Mouse (Mus musculus) heart, adult 2 months (tissue): ENCODE measurements around the gene Ndufa3. TPM values are rescaled to one million over a fixed set of nuclear protein-coding genes. Genes with fewer than 3 reads are reported as not detected.
A peak's percentile ranks its signal among the peaks of the same experiment; 100 is the strongest.
"Not testable (repeated sequence)": the region's sequence is repeated elsewhere in the genome, so short reads cannot be mapped to it uniquely, and the experiment has no call there.

Source experiments
- DNase-seq, 2 experiments: peaks; one replicate each; pipeline ENCODE4 v3.0.0; 2021
- H3K27ac ChIP-seq: fragments of 200-600 bp; 2 replicates; pipeline ENCODE4 v1.8.1; 2022
- H3K27me3 ChIP-seq: fragments of 200-500 bp; 2 replicates; pipeline ENCODE4 v1.6.1; 2012; ENCODE audit warnings: mild to moderate bottlenecking, low read length, inconsistent platforms, mixed read lengths; ENCODE audit not compliant: control insufficient read depth, insufficient read depth
- H3K36me3 ChIP-seq: fragments of 200-500 bp; 2 replicates; pipeline ENCODE4 v1.6.1; 2012; ENCODE audit warnings: low read length, inconsistent platforms; ENCODE audit not compliant: control insufficient read depth, insufficient read depth
- H3K4me1 ChIP-seq: fragments of 200-500 bp; 2 replicates; pipeline ENCODE4 v1.6.1; 2011; ENCODE audit warnings: low read length; ENCODE audit not compliant: control insufficient read depth, insufficient read depth
- H3K4me3 ChIP-seq: fragments of 200-600 bp; 2 replicates; pipeline ENCODE4 v1.8.1; 2022
- H3K79me2 ChIP-seq: fragments of 200-500 bp; replicated peaks from 2 replicates; pipeline ENCODE4 v1.6.1; 2012; ENCODE audit warnings: mild to moderate bottlenecking, inconsistent platforms, low read length, moderate library complexity, mixed read lengths; ENCODE audit not compliant: control insufficient read depth, insufficient read depth
- H3K9ac ChIP-seq: fragments of 200-500 bp; 2 replicates; pipeline ENCODE4 v1.6.1; 2012; ENCODE audit warnings: low read depth, mild to moderate bottlenecking, control low read depth, inconsistent platforms, low read length, mixed read lengths
- CTCF ChIP-seq: fragments of 200-600 bp; IDR thresholded peaks from 2 replicates; pipeline ENCODE4 v1.8.1; 2022; ENCODE audit warnings: antibody characterized with exemption, mild to moderate bottlenecking, moderate library complexity
- EP300 ChIP-seq: fragments of 200-500 bp; IDR thresholded peaks from 2 replicates; pipeline ENCODE4 v1.6.1; 2011; ENCODE audit warnings: low read depth, low read length, control low read depth; ENCODE audit not compliant: insufficient read depth
- POLR2A ChIP-seq: fragments of 200-500 bp; IDR thresholded peaks from 2 replicates; pipeline ENCODE4 v1.6.1; 2011; ENCODE audit warnings: mild to moderate bottlenecking, low read depth, low read length, control low read depth; ENCODE audit not compliant: insufficient read depth
- WGBS: fragments of 180-500 bp; shearing (Covaris S2); methylation state at CpG from one replicate; pipeline ENCODE4 v1.1.7; 2018; 5-methylcytosine and 5-hydroxymethylcytosine counted together
- intact Hi-C: fragments of 180-260 bp; cut with DNase I; formaldehyde crosslinking; loops from one replicate; pipeline ENCODE4 v1.15.1; 2025
- long read RNA-seq: library from polyadenylated mRNA; stranded (forward); transcript quantifications from one replicate; pipeline ENCODE4 v2.0.0, GENCODE M21; 2021
- polyA plus RNA-seq: library from polyadenylated mRNA; depleted of rRNA; stranded (reverse); fragments of >200 nt; gene quantifications from 2 replicates; pipeline ENCODE4 v1.2.3, GENCODE M21; 2012; rRNA removed
- total RNA-seq, 2 experiments: library from RNA; stranded (reverse); gene quantifications; 2 replicates each; pipeline ENCODE4 v1.2.3; 2021

Gene Ndufa3
- total RNA-seq (1,000 to 10,000 TPM; 1,765 to 2,117 TPM), polyA plus RNA-seq (956 and 1,299 TPM in 2 replicates)
- long read RNA-seq, transcript Ndufa3-201 (4 exons, 515 nt) = major isoform, 715 of 789 reads
- long read RNA-seq, transcript Ndufa3-204 (4 exons, 343 nt) = minor isoform, 6 of 789 reads
- long read RNA-seq, partial matches to known transcripts = 64 of 789 reads
- long read RNA-seq, other reads (novel, unspliced or antisense) = 3 of 789 reads

DNA sequence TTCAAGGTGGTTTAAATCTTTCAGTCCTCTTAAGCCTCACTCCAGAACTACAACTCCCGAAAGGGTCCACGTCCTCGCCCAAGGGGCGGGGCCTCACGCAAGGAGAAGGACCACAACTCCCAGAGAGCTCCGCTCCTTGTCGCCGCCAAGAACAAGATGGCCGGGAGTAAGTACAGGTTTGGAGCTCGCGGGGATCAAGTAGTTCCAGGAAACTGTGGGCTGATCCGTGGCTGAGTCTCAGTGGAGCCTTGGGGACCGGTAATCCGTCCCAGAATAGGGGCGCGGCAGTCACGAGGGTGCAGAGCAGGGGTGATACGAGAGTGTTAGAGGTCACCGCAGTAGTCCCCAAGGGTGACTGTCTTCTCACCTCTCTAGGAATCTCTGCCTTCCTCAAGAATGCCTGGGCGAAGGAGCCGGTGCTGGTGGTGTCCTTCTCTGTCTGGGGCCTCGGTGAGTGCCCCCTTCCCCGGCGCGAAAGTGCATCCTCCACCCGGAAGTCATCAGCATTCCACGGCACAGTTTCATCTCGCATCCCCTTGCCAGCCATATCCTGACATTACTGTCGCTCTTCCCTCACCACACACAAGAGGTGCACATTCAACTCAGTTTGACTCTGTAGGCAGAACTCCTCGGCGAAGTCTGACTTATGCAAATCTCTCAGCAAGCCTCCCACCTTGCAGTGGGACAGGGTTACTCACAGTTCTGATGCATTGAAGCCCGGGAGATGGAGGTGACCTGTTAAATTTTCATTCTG is at the start of gene Ndufa3:
Ndufa3 (plus strand) TSS at position 132 of the 754 bp plus-strand sequence.
- peak within 1 kb of the TSS; percentile 81 for H3K27ac ChIP-seq
- intact Hi-C loops = loop anchor here (1.0 kb wide), 1 partner anchor 12 kb away; the partner anchor contains the start of genes Prpf31 and Tfpt
- no peaks in the 10 kb centered on the region for H3K4me1 ChIP-seq
- H3K79me2 ChIP-seq = no peaks in the 10 kb centered on the region
- TF ChIP-seq CTCF (no peak), POLR2A (peak; percentile 94), EP300 (0 out of 2 replicates have a peak, but pooled peaks have one; percentile 17)
- peak; percentile 86 to 90 for DNase-seq
- peak within 1 kb of the TSS; percentile 92 for H3K4me3 ChIP-seq
- peak within 1 kb of the TSS; percentile 67 for H3K9ac ChIP-seq
- WGBS = 1% methylated on average over 32 of the region's 32 CpGs
- H3K27me3 ChIP-seq = no peaks in the 10 kb centered on the region
- no peaks in the 10 kb centered on the region for H3K36me3 ChIP-seq

DNA sequence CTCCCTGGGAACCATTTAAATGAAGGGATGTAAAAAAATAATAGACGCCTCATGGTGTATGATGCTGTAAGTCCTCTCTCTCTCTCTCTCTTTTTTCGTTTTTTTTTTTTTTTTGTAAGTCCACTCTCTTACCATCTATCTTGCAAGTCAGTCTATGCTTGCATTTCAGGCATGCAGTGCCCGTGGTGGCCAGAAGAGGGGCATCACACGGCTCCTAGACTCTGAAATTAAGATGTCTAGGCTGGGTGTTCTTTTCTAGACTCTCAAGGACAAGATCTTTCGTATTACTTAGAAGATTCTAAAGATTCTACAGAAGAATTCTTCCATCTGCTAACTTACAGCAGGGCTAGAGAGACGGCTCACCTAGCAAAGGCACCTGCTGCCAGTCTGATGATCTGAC is 47.4 kb upstream of the Ndufa3 start:
- no peaks in the 10 kb centered on the region; the same call in 1 of the 2 replicates for H3K27me3 ChIP-seq
- H3K4me1 ChIP-seq = no peaks in the 10 kb centered on the region
- no peak overlapping the region for H3K9ac ChIP-seq
- intact Hi-C loops = no loop called here
- TF ChIP-seq POLR2A (no peak), EP300 (no peak), CTCF (no peak)
- H3K79me2 ChIP-seq = no peaks in the 10 kb centered on the region
- H3K36me3 ChIP-seq = no peaks in the 10 kb centered on the region
- 54% methylated on average over 6 of the region's 6 CpGs for WGBS
- no peak for DNase-seq
- H3K27ac ChIP-seq = no peak overlapping the region
- no peak overlapping the region for H3K4me3 ChIP-seq

DNA sequence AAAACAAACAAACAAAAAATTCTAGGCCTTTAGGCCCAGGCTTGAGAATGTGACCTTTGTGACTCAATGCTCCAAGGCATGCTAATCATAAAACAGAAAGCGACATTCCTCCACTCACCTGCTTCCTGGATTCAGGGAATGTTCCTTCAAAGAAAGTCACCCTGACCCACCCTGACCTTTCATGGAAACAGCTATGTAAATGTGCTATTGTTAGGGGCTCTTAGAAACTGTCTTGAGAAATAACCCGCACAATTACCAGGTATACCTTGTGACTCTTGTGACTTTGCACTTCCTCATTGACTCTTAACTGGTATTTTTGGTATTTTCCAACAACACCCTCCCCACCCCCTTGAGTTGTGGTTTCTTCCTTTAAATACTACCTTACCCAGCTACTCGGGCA is 46.6 kb upstream of the Ndufa3 start:
- H3K4me1 ChIP-seq, H3K4me3 ChIP-seq, H3K27ac ChIP-seq, DNase-seq, H3K27me3 ChIP-seq, H3K36me3 ChIP-seq, H3K79me2 ChIP-seq, H3K9ac ChIP-seq, intact Hi-C loops: not testable (repeated sequence)
- WGBS = 83% methylated on average over 3 of the region's 3 CpGs

DNA sequence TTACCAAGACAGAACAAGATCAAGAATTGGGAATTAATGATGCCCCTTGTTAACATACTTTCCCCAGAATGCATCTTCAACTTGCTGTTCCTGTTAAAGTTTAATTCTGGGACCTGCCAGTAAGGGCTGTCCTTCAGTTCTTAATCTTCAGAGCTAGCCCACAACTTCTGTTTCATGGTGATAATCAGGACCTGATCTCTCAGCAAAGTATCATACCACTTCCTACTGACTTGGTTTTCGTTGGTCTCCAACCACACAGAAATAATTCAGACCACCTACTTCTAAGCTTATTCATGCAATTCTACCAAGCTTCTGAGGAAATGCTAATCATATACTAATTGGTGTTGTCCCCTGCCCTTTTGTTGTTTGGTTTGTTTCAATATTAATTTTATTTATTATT is 45.3 kb upstream of the Ndufa3 start:
- intact Hi-C loops = no loop called here
- no peak overlapping the region for H3K4me3 ChIP-seq
- WGBS = 62% methylated on average over 1 of the region's 1 CpGs
- no peaks in the 10 kb centered on the region; the same call in 1 of the 2 replicates for H3K27me3 ChIP-seq
- H3K27ac ChIP-seq = no peak overlapping the region
- TF ChIP-seq CTCF (no peak), EP300 (no peak), POLR2A (no peak)
- H3K79me2 ChIP-seq = no peaks in the 10 kb centered on the region
- no peaks in the 10 kb centered on the region for H3K4me1 ChIP-seq
- no peaks in the 10 kb centered on the region for H3K36me3 ChIP-seq
- no peak overlapping the region for H3K9ac ChIP-seq
- DNase-seq = no peak

DNA sequence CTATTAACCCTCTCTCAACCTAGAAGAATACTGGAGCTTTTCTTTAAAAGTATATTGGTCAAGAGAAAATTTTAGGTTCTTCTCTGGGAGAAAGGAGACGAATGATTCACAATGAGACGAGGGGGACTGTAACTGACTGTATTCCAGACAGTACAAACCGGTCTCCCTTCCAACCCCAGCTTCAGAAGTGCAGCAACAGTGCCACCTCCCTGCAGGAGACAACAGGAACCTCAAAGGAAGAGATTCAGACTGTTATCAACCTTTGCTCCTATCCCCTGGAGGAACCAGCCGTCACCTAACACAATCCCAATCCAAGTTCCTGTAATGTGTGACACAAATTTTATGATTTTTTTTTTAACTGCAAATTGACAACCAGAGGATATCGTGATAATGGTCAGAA is 43.0 kb upstream of the Ndufa3 start:
- Histone ChIP-seq H3K27me3 (no peaks in the 10 kb centered on the region; the same call in 1 of the 2 replicates), H3K4me1 (no peaks in the 10 kb centered on the region), H3K27ac (no peak overlapping the region), H3K36me3 (no peaks in the 10 kb centered on the region), H3K9ac (no peak overlapping the region), H3K4me3 (no peak overlapping the region), H3K79me2 (no peaks in the 10 kb centered on the region)
- intact Hi-C loops = no loop called here
- TF ChIP-seq CTCF (0 out of 2 replicates have a peak, but pooled peaks have one; percentile 3), EP300 (no peak)
- no peak for DNase-seq
- 35% methylated on average over 5 of the region's 5 CpGs for WGBS

DNA sequence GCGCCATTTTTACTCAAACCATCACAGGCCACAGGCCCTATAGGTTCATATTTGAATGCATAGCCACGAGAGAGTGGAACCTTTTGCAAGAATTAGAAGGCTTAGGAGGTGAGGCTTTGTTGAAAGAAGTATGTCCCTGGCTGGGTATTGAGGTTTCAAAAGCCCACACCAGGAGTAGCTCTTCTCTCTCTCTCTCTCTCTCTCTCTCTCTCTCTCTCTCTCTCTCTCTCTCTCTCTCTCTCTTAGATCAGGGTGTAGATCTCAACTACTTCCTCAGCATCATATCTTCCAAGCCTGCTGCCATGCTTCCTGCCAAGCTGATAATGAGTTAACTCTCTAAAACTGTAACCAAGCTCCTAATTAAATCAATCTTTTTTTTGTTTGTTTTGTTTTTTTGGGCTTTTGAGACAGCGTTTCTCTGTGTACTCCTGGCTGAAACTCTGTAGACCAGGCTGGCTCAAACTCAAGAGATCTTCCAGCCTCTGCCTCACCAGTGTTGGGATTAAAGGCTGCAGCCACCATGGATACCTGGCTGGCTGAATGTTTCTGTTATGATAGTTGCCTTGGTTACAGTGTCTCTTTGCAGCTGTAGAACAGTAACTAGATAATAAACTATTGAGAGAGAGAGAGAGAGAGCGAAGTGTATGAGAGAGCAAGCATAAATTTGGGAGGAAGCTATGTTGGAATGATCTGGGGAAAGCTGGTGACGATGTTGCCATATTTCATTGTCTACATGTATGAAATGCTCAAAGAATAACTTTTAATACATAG is 40.6 kb upstream of the Ndufa3 start:
- H3K79me2 ChIP-seq = no peaks in the 10 kb centered on the region
- H3K27ac ChIP-seq = no peak overlapping the region
- intact Hi-C loops = no loop called here
- 56% methylated on average over 5 of the region's 5 CpGs for whole genome bisulfite sequencing
- no peak for DNase-seq
- no peaks in the 10 kb centered on the region for H3K36me3 ChIP-seq
- no peak for TF ChIP-seq EP300
- no peak for TF ChIP-seq POLR2A
- no peak for TF ChIP-seq CTCF
- H3K9ac ChIP-seq = no peak overlapping the region
- no peaks in the 10 kb centered on the region for H3K27me3 ChIP-seq
- H3K4me1 ChIP-seq = no peaks in the 10 kb centered on the region
- H3K4me3 ChIP-seq = no peak overlapping the region
